Mouse (Mus musculus) testis, adult 2 months (tissue): Measurements from ENCODE around the gene Srprb.

Source experiments
- CTCF ChIP-seq: fragments of 200-500 bp; IDR thresholded peaks from 2 replicates; pipeline ENCODE4 v1.5.1; 2012; ENCODE audit warnings: low read depth, mild to moderate bottlenecking, inconsistent platforms, low read length, moderate library complexity; ENCODE audit not compliant: control insufficient read depth, insufficient read depth, insufficient replicate concordance
- POLR2A ChIP-seq: fragments of 200-500 bp; IDR thresholded peaks from 2 replicates; pipeline ENCODE4 v1.6.1; 2012; ENCODE audit warnings: low read depth, mild to moderate bottlenecking, inconsistent platforms, low read length, moderate library complexity; ENCODE audit not compliant: control insufficient read depth

DNA sequence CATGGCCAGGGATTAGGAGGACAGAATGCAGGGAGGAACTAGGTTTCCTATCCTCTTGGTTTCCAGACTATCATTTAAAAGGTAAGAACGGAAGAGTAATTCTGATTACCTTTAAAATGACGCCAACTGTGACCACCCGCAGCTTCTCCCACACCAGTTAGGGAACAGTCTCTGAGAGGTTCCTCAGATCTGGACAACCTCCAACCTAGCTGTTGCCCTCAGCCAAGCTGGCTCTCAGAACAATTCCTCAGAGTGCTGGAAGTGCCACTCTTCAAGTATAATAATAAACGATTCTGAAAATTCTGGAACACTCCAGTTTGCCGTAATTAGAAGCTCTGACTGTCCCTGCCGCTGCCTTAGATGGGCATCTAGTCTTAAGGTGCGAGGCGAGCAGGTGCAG is 16.0 kb downstream of the Srprb start:
- TF ChIP-seq CTCF (no peak), POLR2A (no peak)
